Mouse (Mus musculus): Measurements from ENCODE around the gene Gpnmb.

DNA sequence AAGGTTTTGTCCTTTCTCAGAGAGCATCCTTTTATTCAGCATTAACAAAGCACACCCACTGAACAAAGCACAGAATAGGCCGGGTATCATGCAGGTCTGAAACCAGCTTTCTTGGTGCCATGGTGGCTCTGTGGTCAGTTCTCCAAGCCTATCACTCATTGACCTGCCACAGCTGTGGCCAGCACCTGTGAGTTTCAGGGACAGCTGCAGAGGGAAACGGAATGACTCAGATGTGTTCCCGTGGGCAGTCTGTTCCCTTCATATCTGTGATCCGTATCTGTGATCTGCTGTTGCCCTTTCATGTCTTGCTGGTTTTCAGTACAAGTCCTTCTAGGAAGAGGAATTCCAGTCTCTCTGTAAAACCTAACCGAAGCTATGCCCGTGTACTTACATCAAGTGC lies 10.2 kb downstream of the Gpnmb start:
- TF ChIP-seq GATA1 (IDR thresholded peaks at IDR 0.05; ENCODE audit: low read length) (no peak), TAL1 (IDR thresholded peaks at IDR 0.05; ENCODE audit: low read length) (no peak)
